Mouse (Mus musculus) thymus, postnatal 14 days (tissue): Measurements from ENCODE around the gene Hs2st1.
A peak's percentile ranks its signal among the peaks of the same experiment; 100 is the strongest.

Source experiments
- DNase-seq: peaks from one replicate; pipeline ENCODE4 v3.0.0; 2021

The Hs2st1 gene

GRCm38 (mm10) chr3:144584789-144585553 lies 15.0 kb upstream of the Hs2st1 start:
- no peak for DNase-seq

GRCm38 (mm10) chr3:144583789-144584188 lies 13.8 kb upstream of the Hs2st1 start:
- DNase-seq, result no peak

GRCm38 (mm10) chr3:144582306-144582705 lies 12.3 kb upstream of the Hs2st1 start:
- no peak for DNase-seq

- no peak for DNase-seq
These were observed 11.9 kb upstream of the Hs2st1 start for GRCm38 (mm10) chr3:144581842-144582241.

GRCm38 (mm10) chr3:144580281-144580680 lies 10.3 kb upstream of the Hs2st1 start:
- no peak for DNase-seq

GRCm38 (mm10) chr3:144579796-144580195 lies 9.8 kb upstream of the Hs2st1 start:
- no peak for DNase-seq

- DNase-seq, result no peak
These were observed 8.9 kb upstream of the Hs2st1 start for GRCm38 (mm10) chr3:144578921-144579320.

- DNase-seq, result no peak
These were observed 7.7 kb upstream of the Hs2st1 start for GRCm38 (mm10) chr3:144577366-144578340.

GRCm38 (mm10) chr3:144574256-144574655 lies 4.3 kb upstream of the Hs2st1 start:
- no peak for DNase-seq

- no peak for DNase-seq
These were observed 971 bp upstream of the Hs2st1 start for GRCm38 (mm10) chr3:144570816-144571487.

GRCm38 (mm10) chr3:144569401-144569971 lies 495 bp downstream of the Hs2st1 start:
- DNase-seq, result peak; percentile 68

- peak; percentile 25 for DNase-seq
These were observed 1.1 kb downstream of the Hs2st1 start for GRCm38 (mm10) chr3:144568861-144569361.

- no peak for DNase-seq
These were observed 4.8 kb downstream of the Hs2st1 start for GRCm38 (mm10) chr3:144565212-144565611.

GRCm38 (mm10) chr3:144563916-144564315 lies 6.1 kb downstream of the Hs2st1 start:
- no peak for DNase-seq

- peak; percentile 57 for DNase-seq
These were observed 8.3 kb downstream of the Hs2st1 start for GRCm38 (mm10) chr3:144561511-144562250.

GRCm38 (mm10) chr3:144558274-144558673 lies 11.7 kb downstream of the Hs2st1 start:
- DNase-seq, result no peak

- DNase-seq, result no peak
These were observed 13.2 kb downstream of the Hs2st1 start for GRCm38 (mm10) chr3:144556625-144557324.

- DNase-seq, result no peak
These were observed 14.8 kb downstream of the Hs2st1 start for GRCm38 (mm10) chr3:144555144-144555543.

- no peak for DNase-seq
These were observed 15.5 kb downstream of the Hs2st1 start for GRCm38 (mm10) chr3:144554503-144554902.

GRCm38 (mm10) chr3:144553942-144554341 lies 16.0 kb downstream of the Hs2st1 start:
- DNase-seq, result no peak

- DNase-seq, result peak; percentile 68
These were observed 18.6 kb downstream of the Hs2st1 start for GRCm38 (mm10) chr3:144551416-144551815.
